In the genomic region with DNA sequence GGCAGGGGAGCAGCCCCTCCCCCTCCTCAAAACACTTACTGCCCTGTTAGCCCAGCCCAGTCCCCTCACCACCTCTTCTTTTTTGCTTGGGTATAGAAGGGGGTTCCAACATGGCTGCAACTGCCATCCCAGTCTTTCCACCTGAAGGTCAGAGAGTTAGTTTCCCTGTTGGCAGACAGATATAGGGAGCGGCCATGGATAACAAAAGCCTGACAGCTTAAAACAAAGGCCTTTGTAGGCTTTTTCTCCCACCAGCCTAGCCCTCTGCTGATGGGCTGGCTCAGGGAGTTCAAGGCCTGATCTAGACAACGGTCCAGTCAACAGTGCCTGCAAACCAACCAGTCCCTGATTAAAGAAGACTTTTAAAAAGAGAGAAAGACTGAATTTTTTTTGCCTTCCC, we compare ENCODE assay signal across 34 mouse cellular contexts.
"Had no signal": no experiment of that assay in that cellular context is flagged by ENCODE, and none has a peak within 500 bp of the region (broad histone marks: within the 10 kb centered on the region; RNA-seq: fewer than 3 reads in every experiment).

No protein-coding gene starts in this region.

- ATAC-seq: hindbrain, embryonic 16.5 days; inflammation-experienced regulatory T-cells, adult 6 months; intestine, embryonic 15.5 days; intestine, embryonic 16.5 days; intestine, postnatal 0 days had no signal

- H3K9ac ChIP-seq: heart, embryonic 12.5 days; heart, embryonic 13.5 days; heart, embryonic 15.5 days; hindbrain, embryonic 12.5 days; hindbrain, embryonic 13.5 days; hindbrain, embryonic 14.5 days; hindbrain, embryonic 15.5 days; intestine, embryonic 15.5 days; kidney, embryonic 15.5 days had no signal

- H3K27ac ChIP-seq: heart, embryonic 10.5 days; heart, embryonic 13.5 days; heart, embryonic 15.5 days; hindbrain, embryonic 12.5 days; hindbrain, embryonic 13.5 days; hindbrain, embryonic 14.5 days; hindbrain, embryonic 15.5 days; intestine, embryonic 15.5 days; kidney, embryonic 15.5 days; kidney, postnatal 0 days; layer of hippocampus, adult 2 months; left cerebral cortex, adult 2 months had no signal

- H3K36me3 ChIP-seq: heart, embryonic 10.5 days; heart, embryonic 12.5 days; heart, embryonic 13.5 days; heart, embryonic 15.5 days; hindbrain, embryonic 12.5 days; hindbrain, embryonic 13.5 days; hindbrain, embryonic 15.5 days; intestine, embryonic 15.5 days; kidney, embryonic 15.5 days had no signal

- H3K4me1 ChIP-seq: heart, embryonic 15.5 days; hindbrain, embryonic 15.5 days had no signal

- H3K4me2 ChIP-seq: heart, embryonic 11.5 days; heart, embryonic 12.5 days; heart, embryonic 13.5 days; heart, embryonic 15.5 days; hindbrain, embryonic 12.5 days; hindbrain, embryonic 13.5 days; hindbrain, embryonic 14.5 days; hindbrain, embryonic 15.5 days; intestine, embryonic 15.5 days; kidney, embryonic 15.5 days had no signal

- H3K27me3 ChIP-seq: heart, embryonic 12.5 days; heart, embryonic 13.5 days; heart, embryonic 15.5 days; hindbrain, embryonic 12.5 days; hindbrain, embryonic 13.5 days; hindbrain, embryonic 15.5 days; intestine, embryonic 15.5 days; kidney, embryonic 15.5 days had no signal

- H3K9me3 ChIP-seq: heart, embryonic 10.5 days; heart, embryonic 12.5 days; heart, embryonic 13.5 days; heart, embryonic 15.5 days; hindbrain, embryonic 12.5 days; hindbrain, embryonic 13.5 days; hindbrain, embryonic 15.5 days; intestine, embryonic 15.5 days; kidney, embryonic 15.5 days had no signal

- H3K4me3 ChIP-seq: heart, embryonic 10.5 days; heart, embryonic 12.5 days; heart, embryonic 13.5 days; heart, embryonic 15.5 days; hindbrain, embryonic 12.5 days; hindbrain, embryonic 13.5 days; hindbrain, embryonic 15.5 days; intestine, embryonic 15.5 days; kidney, embryonic 15.5 days; layer of hippocampus, adult 2 months; left cerebral cortex, adult 2 months had no signal

- DNase-seq: heart, postnatal 10 days; heart, postnatal 14 days; heart, postnatal 36 days; heart, postnatal 4 days; kidney, adult 11 months; kidney, adult 18-20 months; kidney, adult 2 months; kidney, adult 8-10 months; kidney, adult 9 months; kidney, postnatal 10 days; kidney, postnatal 14 days; kidney, postnatal 25 days; kidney, postnatal 36 days; kidney, postnatal 4 days; layer of hippocampus, adult 9-11 months; layer of hippocampus, postnatal 36 days had no signal
